Mouse (Mus musculus) midbrain, embryonic 11.5 days (tissue): ENCODE measurements around the gene Rtel1. TPM values are rescaled to one million over a fixed set of nuclear protein-coding genes. Genes with fewer than 3 reads are reported as not detected.

Experiments
- ATAC-seq: fragments of 200-750 bp; cut with Nextera tagmentation; 2 replicates; pipeline ENCODE4 v1.8.0; 2017; ENCODE audit warnings: moderate TSS enrichment, moderate library complexity; ENCODE audit not compliant: low FRiP score
- DNase-seq: peaks from one replicate; pipeline ENCODE4 v3.0.0; 2015; ENCODE audit warnings: low spot score; ENCODE audit errors: missing footprints
- H3K27ac ChIP-seq: fragments of 300-500 bp; sonication (generic); 2 replicates; pipeline ENCODE4 v1.5.1; 2014; ENCODE audit warnings: low read depth, low read length
- H3K27me3 ChIP-seq: fragments of 300-500 bp; sonication (generic); 2 replicates; pipeline ENCODE4 v1.6.1; 2014; ENCODE audit warnings: mild to moderate bottlenecking, low read length, moderate library complexity, mixed read lengths; ENCODE audit not compliant: control insufficient read depth, insufficient read depth
- H3K36me3 ChIP-seq: fragments of 300-500 bp; sonication (generic); 2 replicates; pipeline ENCODE4 v1.6.1; 2014; ENCODE audit warnings: mild to moderate bottlenecking, low read length, moderate library complexity, mixed read lengths; ENCODE audit not compliant: control insufficient read depth, insufficient read depth
- H3K4me1 ChIP-seq: fragments of 300-500 bp; sonication (generic); 2 replicates; pipeline ENCODE4 v1.6.1; 2014; ENCODE audit warnings: low read length; ENCODE audit not compliant: control insufficient read depth, insufficient read depth
- H3K4me2 ChIP-seq: fragments of 300-500 bp; sonication (generic); 2 replicates; pipeline ENCODE4 v1.6.1; 2014; ENCODE audit warnings: mild to moderate bottlenecking, moderate library complexity
- H3K4me3 ChIP-seq: fragments of 300-500 bp; sonication (generic); 2 replicates; pipeline ENCODE4 v1.5.1; 2014; ENCODE audit warnings: low read depth, low read length
- H3K9ac ChIP-seq: fragments of 300-500 bp; sonication (generic); 2 replicates; pipeline ENCODE4 v1.6.1; 2014; ENCODE audit warnings: low read length
- H3K9me3 ChIP-seq: fragments of 300-500 bp; sonication (generic); 2 replicates; pipeline ENCODE4 v1.6.1; 2016; ENCODE audit warnings: low read length; ENCODE audit not compliant: control insufficient read depth
- WGBS: fragments of 180-500 bp; shearing (Covaris S2); extraction: QIAGEN DNeasy Blood & Tissue Kit; methylation state at CpG from one replicate; pipeline ENCODE4 v1.1.7; 2014; 5-methylcytosine and 5-hydroxymethylcytosine counted together
- polyA plus RNA-seq: library from polyadenylated mRNA; unstranded; fragments of >200 nt; fragmentation: Nextera tagmentation; extraction: Ambion mirVana; gene quantifications from 2 replicates; pipeline ENCODE4 v1.2.1, GENCODE M21; 2014

Gene Rtel1
- polyA plus RNA-seq, 1 experiment from 2014 or later, result 57.8 TPM

DNA sequence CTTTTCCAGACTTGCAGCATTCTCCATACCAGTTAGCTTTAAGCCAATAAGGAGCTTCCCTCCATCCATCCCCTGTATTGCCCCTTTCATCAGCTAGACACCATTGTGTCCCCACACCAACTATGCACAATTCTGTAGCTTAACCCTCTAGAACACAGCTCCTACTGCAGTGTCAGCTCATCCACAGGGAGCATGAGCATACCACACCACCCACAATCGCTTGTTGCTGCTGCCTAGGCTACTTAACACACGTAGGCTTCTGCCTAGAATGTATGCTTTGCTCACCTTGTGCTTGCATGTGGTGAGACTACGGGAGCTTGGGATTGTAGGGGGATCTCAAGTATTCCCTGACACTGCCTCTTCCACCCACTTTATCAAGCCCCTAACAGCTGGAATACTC lies 37.2 kb downstream of the Rtel1 start:
- Histone ChIP-seq H3K9me3 (no peaks in the 10 kb centered on the region), H3K9ac (no peak overlapping the region), H3K27ac (no peak overlapping the region), H3K4me1 (no peaks in the 10 kb centered on the region), H3K27me3 (no peaks in the 10 kb centered on the region), H3K4me3 (no peak overlapping the region), H3K36me3 (peaks cover 20% of the 10 kb centered on the region), H3K4me2 (no peak overlapping the region)
- ATAC-seq, result no peak
- peak; percentile 77 for DNase-seq
- WGBS, result 81% methylated on average over 3 of the region's 3 CpGs

DNA sequence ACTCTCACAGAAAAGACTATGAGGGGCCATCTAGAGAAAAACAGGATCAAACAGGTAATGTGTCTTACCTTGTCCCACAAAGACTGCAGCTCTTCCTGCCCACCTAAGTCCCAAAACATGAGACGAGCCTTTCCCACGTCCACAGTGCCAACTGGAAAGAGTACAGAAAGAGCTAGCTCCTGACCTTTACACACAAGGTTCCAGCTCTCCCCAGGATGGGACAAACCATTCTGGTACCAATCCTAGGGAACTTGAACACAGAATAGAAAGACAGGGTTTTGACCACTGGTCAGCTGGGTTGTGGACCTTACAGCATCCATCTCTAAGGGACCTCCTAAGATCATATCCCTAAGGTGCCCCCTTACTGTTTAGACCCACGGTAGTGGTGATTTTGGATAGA lies 44.4 kb downstream of the Rtel1 start:
- WGBS, result 83% methylated on average over 3 of the region's 3 CpGs
- H3K27ac ChIP-seq, result no peak overlapping the region
- H3K4me1 ChIP-seq, result peaks cover 21% of the 10 kb centered on the region
- DNase-seq, result peak; percentile 56
- peak overlapping the region; percentile 94 for H3K4me2 ChIP-seq
- peak overlapping the region; percentile 88 for H3K4me3 ChIP-seq
- H3K9ac ChIP-seq, result peak overlapping the region; percentile 90
- no peak for ATAC-seq
- H3K9me3 ChIP-seq, result no peaks in the 10 kb centered on the region
- no peaks in the 10 kb centered on the region for H3K27me3 ChIP-seq
- peaks cover 10% of the 10 kb centered on the region for H3K36me3 ChIP-seq

DNA sequence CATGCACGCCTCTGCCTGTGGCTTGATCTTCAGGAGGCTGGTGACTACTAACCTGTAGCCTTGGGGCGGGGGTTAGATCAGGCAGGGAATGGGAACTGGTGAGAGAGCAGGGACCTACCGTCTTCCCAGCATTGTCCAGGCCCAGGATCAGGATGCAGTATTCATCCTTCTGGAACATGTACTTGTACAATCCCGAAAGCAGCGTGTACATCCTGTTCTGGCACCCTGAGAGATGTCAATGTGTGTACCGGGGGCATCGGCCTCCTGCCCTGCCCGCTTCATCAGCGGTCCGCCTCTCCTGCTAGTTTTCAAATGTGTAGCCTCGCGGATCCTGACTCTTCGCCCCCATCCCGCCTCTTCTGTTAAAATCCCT lies 44.9 kb downstream of the Rtel1 start:
- no peak; the same call in 1 of the 2 replicates for ATAC-seq

GRCm38 (mm10) chr2:181364860-181365596 lies 45.5 kb downstream of the Rtel1 start, which contains the start of the genes Zgpat and Arfrp1:
Zgpat (plus strand) TSS chr2:181364928.
Arfrp1 (minus strand) TSS chr2:181365404.
- Histone ChIP-seq H3K4me3 (peak within 1 kb of the TSS; percentile 88), H3K9me3 (no peaks in the 10 kb centered on the region), H3K9ac (peak within 1 kb of the TSS; percentile 90), H3K27ac (peak within 1 kb of the TSS; percentile 83), H3K27me3 (no peaks in the 10 kb centered on the region), H3K4me1 (peaks cover 21% of the 10 kb centered on the region), H3K36me3 (peaks cover 10% of the 10 kb centered on the region), H3K4me2 (peak within 1 kb of the TSS; percentile 94)
- DNase-seq (peak; percentile 98), ATAC-seq (peak; percentile 95)
- WGBS, result under 1% methylated on average over 71 of the region's 71 CpGs

More for the DNA sequence above, 44.9 kb downstream of the Rtel1 start:
- peak overlapping the region; percentile 94 for H3K4me2 ChIP-seq
- 13% methylated on average over 14 of the region's 14 CpGs for WGBS
- no peaks in the 10 kb centered on the region for H3K9me3 ChIP-seq
- H3K27ac ChIP-seq, result no peak overlapping the region
- peaks cover 6% of the 10 kb centered on the region; the same call in 1 of the 2 replicates for H3K36me3 ChIP-seq
- H3K27me3 ChIP-seq, result no peaks in the 10 kb centered on the region
- peak overlapping the region; percentile 90 for H3K9ac ChIP-seq
- H3K4me3 ChIP-seq, result peak overlapping the region; percentile 88
- H3K4me1 ChIP-seq, result peaks cover 21% of the 10 kb centered on the region
- DNase-seq, result peak; percentile 83

DNA sequence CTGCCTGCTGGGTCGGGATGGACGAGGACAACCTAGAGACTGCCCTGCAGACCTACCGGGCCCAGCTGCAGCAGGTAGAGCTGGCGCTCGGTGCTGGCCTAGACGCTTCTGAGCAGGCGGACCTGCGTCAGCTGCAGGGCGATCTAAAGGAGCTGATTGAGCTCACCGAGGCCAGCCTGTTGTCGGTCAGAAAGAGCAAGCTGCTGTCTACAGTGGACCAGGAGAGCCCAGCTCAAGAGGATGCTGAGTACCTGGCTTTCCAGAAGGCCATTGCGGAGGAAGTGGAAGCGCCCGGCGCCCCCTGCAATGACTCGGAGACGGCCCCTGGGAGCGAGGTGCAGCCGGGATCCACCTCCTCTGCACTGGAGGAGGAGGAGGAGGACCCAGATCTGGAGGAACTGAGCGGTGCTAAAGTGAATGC lies 46.1 kb downstream of the Rtel1 start:
- DNase-seq (no peak), ATAC-seq (peak; percentile 76)
- Histone ChIP-seq H3K9me3 (no peaks in the 10 kb centered on the region), H3K27me3 (no peaks in the 10 kb centered on the region), H3K27ac (peak overlapping the region; percentile 83), H3K4me3 (peak overlapping the region; percentile 88), H3K4me1 (peaks cover 21% of the 10 kb centered on the region), H3K9ac (peak overlapping the region; percentile 90), H3K36me3 (peaks cover 11% of the 10 kb centered on the region), H3K4me2 (peak overlapping the region; percentile 94)
- WGBS, result under 1% methylated on average over 20 of the region's 20 CpGs

- H3K4me2 ChIP-seq, result no peak overlapping the region
- H3K36me3 ChIP-seq, result peaks cover 7% of the 10 kb centered on the region
- WGBS, result 97% methylated on average over 5 of the region's 5 CpGs
- ATAC-seq (no peak), DNase-seq (no peak)
- H3K4me3 ChIP-seq, result no peak overlapping the region
- H3K9ac ChIP-seq, result no peak overlapping the region
- no peak overlapping the region for H3K27ac ChIP-seq
- peaks cover 13% of the 10 kb centered on the region for H3K4me1 ChIP-seq
- H3K9me3 ChIP-seq, result no peaks in the 10 kb centered on the region
- no peaks in the 10 kb centered on the region for H3K27me3 ChIP-seq
Measured at GRCm38 (mm10) chr2:181370001-181370400, 50.5 kb downstream of the Rtel1 start.

- Histone ChIP-seq H3K4me1 (no peaks in the 10 kb centered on the region), H3K9ac (no peak overlapping the region), H3K27ac (no peak overlapping the region), H3K27me3 (no peaks in the 10 kb centered on the region), H3K9me3 (no peaks in the 10 kb centered on the region), H3K4me3 (no peak overlapping the region), H3K36me3 (peaks cover 11% of the 10 kb centered on the region), H3K4me2 (no peak overlapping the region)
- ATAC-seq (no peak), DNase-seq (peak; percentile 89)
- WGBS, result 86% methylated on average over 2 of the region's 2 CpGs
Measured at GRCm38 (mm10) chr2:181375787-181376186, 56.2 kb downstream of the Rtel1 start.

DNA sequence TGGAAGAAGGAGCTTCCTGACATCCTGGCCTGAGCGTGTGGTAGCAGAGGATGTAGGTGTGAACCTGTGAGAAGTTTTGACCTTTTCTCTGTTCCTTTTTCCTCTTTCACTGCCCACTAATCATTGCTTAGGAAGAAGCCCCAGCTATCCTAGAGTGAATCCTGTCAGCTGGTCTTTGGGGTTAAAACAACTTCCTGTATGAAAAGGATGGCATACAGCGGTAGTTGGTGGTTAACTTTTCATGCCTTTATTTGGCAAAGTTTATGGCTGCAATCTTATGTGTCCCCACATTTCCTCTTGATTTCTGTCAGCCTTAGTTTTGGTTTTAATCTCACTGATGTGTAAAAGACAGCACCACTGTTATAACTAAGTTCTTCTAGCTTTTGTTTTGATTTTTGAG lies 57.7 kb downstream of the Rtel1 start:
- no peak overlapping the region for H3K9ac ChIP-seq
- no peak overlapping the region for H3K27ac ChIP-seq
- no peak overlapping the region for H3K4me3 ChIP-seq
- H3K36me3 ChIP-seq, result peaks cover 11% of the 10 kb centered on the region
- DNase-seq, result no peak
- no peaks in the 10 kb centered on the region for H3K4me1 ChIP-seq
- 93% methylated on average over 2 of the region's 2 CpGs for WGBS
- H3K9me3 ChIP-seq, result no peaks in the 10 kb centered on the region
- no peak overlapping the region for H3K4me2 ChIP-seq
- H3K27me3 ChIP-seq, result no peaks in the 10 kb centered on the region
- no peak for ATAC-seq

- Histone ChIP-seq H3K4me1 (no peaks in the 10 kb centered on the region), H3K4me2 (no peak overlapping the region), H3K9ac (no peak overlapping the region), H3K9me3 (no peaks in the 10 kb centered on the region), H3K27me3 (no peaks in the 10 kb centered on the region), H3K36me3 (peaks cover 16% of the 10 kb centered on the region), H3K27ac (no peak overlapping the region), H3K4me3 (no peak overlapping the region)
- 90% methylated on average over 5 of the region's 5 CpGs for WGBS
- ATAC-seq (no peak), DNase-seq (no peak)
Measured at GRCm38 (mm10) chr2:181378701-181379100, 59.2 kb downstream of the Rtel1 start.
